Mouse (Mus musculus) limb, embryonic 11.5 days (tissue): ENCODE results near the gene Mcidas. TPM values are rescaled to one million over a fixed set of nuclear protein-coding genes. Genes with fewer than 3 reads are reported as not detected.

ENCODE experiments used
- ATAC-seq: fragments of 200-750 bp; cut with Nextera tagmentation; 2 replicates; pipeline ENCODE4 v1.8.0; 2017; ENCODE audit warnings: low read depth; ENCODE audit not compliant: insufficient number of reproducible peaks, low FRiP score, low TSS enrichment
- DNase-seq: peaks from one replicate; pipeline ENCODE4 v3.0.0-alpha.2; 2015; ENCODE audit warnings: low spot score
- H3K27ac ChIP-seq: fragments of 300-500 bp; sonication (generic); replicated peaks from 2 replicates; pipeline ENCODE4 v1.5.1; 2014; ENCODE audit warnings: low read depth, mild to moderate bottlenecking, low read length
- H3K27me3 ChIP-seq: fragments of 300-500 bp; sonication (generic); 2 replicates; pipeline ENCODE4 v1.6.1; 2014; ENCODE audit warnings: mild to moderate bottlenecking, low read length, mixed read lengths; ENCODE audit not compliant: control insufficient read depth, insufficient read depth
- H3K36me3 ChIP-seq: fragments of 300-500 bp; sonication (generic); 2 replicates; pipeline ENCODE4 v1.6.1; 2014; ENCODE audit warnings: mild to moderate bottlenecking, low read length, moderate library complexity, mixed read lengths; ENCODE audit not compliant: control insufficient read depth, insufficient read depth
- H3K4me1 ChIP-seq: fragments of 300-500 bp; sonication (generic); 2 replicates; pipeline ENCODE4 v1.6.1; 2014; ENCODE audit warnings: low read length, mixed read lengths; ENCODE audit not compliant: control insufficient read depth, insufficient read depth
- H3K4me2 ChIP-seq: fragments of 300-500 bp; sonication (generic); 2 replicates; pipeline ENCODE4 v1.6.1; 2014; ENCODE audit warnings: low read depth, mild to moderate bottlenecking, moderate library complexity; ENCODE audit not compliant: severe bottlenecking
- H3K4me3 ChIP-seq: fragments of 300-500 bp; sonication (generic); 2 replicates; pipeline ENCODE4 v1.5.1; 2014; ENCODE audit warnings: low read depth, low read length
- H3K9ac ChIP-seq: fragments of 300-500 bp; sonication (generic); 2 replicates; pipeline ENCODE4 v1.6.1; 2014; ENCODE audit warnings: mild to moderate bottlenecking, low read length
- H3K9me3 ChIP-seq: fragments of 300-500 bp; sonication (generic); 2 replicates; pipeline ENCODE4 v1.6.1; 2016; ENCODE audit warnings: low read length; ENCODE audit not compliant: control insufficient read depth
- WGBS: fragments of 180-500 bp; shearing (Covaris S2); extraction: QIAGEN DNeasy Blood & Tissue Kit; methylation state at CpG from one replicate; pipeline ENCODE4 v1.1.7; 2014; 5-methylcytosine and 5-hydroxymethylcytosine counted together
- polyA plus RNA-seq: library from polyadenylated mRNA; unstranded; fragments of >200 nt; fragmentation: Nextera tagmentation; extraction: Ambion mirVana; gene quantifications from 2 replicates; pipeline ENCODE4 v1.2.1, GENCODE M21; 2014

Gene Mcidas
- polyA plus RNA-seq, 1 experiment from 2014 or later = not detected

DNA sequence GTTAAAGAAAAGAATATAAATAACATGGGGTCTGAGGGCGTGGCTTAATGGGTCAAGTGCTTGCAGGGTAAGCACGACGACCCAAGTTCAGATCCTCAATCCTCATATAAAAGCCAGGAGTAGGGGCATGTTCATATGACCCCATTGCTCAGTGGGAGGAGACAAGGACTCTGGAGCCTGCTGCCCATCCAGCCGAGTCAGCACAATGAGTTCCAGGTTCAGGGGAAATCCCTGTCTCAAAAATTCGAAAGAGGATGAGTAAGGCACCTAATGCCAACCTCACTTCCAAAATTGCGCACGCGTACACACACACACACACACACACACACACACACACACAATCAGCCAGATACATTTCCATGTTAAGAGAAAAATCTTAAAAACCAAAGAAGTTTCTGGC lies 28.8 kb downstream of the Mcidas start:
- no peaks in the 10 kb centered on the region for H3K36me3 ChIP-seq
- no peak overlapping the region for H3K9ac ChIP-seq
- no peaks in the 10 kb centered on the region for H3K9me3 ChIP-seq

DNA sequence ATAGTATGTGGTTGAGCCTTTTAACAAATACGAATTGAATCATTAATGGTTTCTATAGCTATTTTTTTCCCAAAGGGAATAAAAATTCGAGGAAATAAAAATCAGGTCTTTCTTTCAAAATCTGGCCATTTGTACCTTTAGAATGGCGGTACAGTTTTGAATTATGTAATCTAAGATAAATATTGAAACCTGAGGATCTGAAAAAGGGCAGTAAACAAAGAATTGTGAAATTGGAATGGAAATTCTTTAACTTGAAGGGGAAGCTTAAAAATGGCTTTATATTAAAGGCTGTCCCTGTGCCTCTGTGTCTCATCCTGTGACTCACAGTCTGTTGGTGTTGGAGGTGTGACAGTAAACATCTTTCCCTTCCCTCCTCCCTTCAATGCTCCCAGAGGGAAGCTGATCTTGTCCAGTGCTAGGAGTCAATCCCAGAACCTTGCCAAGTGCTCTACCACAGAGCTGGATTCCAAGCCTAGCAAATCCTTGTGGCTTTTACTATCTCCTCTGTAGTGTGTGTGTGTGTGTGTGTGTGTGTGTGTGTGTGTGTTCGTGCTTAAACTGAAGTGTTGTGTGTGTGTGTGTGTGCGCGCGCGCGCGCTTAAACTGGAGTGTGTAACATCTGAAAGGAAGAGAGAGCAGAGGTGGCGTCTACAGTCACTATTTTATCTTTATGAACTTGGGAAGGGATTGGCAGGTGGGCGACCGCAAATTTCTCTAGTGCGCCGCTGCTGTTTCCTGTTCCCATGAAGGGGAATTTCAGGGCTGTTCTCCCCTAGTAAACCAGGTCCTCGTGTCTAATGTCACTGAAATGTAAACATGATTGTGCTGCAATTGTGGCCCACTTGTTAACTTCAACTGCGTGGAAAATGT lies 29.9 kb downstream of the Mcidas start:
- H3K4me2 ChIP-seq = no peak overlapping the region
- no peak overlapping the region for H3K9ac ChIP-seq
- no peaks in the 10 kb centered on the region for H3K9me3 ChIP-seq
- H3K4me1 ChIP-seq = no peaks in the 10 kb centered on the region
- no peaks in the 10 kb centered on the region for H3K27me3 ChIP-seq
- H3K27ac ChIP-seq = no peak overlapping the region
- DNase-seq = no peak
- H3K4me3 ChIP-seq = no peak overlapping the region
- H3K36me3 ChIP-seq = no peaks in the 10 kb centered on the region
- 76% methylated on average over 17 of the region's 17 CpGs for WGBS
- ATAC-seq = no peak

More for the DNA sequence above, 28.8 kb downstream of the Mcidas start:
- DNase-seq = no peak
- no peak for ATAC-seq
- 72% methylated on average over 8 of the region's 8 CpGs for WGBS
- no peak overlapping the region for H3K4me3 ChIP-seq
- no peaks in the 10 kb centered on the region for H3K4me1 ChIP-seq
- H3K27me3 ChIP-seq = no peaks in the 10 kb centered on the region
- no peak overlapping the region for H3K4me2 ChIP-seq
- H3K27ac ChIP-seq = no peak overlapping the region

DNA sequence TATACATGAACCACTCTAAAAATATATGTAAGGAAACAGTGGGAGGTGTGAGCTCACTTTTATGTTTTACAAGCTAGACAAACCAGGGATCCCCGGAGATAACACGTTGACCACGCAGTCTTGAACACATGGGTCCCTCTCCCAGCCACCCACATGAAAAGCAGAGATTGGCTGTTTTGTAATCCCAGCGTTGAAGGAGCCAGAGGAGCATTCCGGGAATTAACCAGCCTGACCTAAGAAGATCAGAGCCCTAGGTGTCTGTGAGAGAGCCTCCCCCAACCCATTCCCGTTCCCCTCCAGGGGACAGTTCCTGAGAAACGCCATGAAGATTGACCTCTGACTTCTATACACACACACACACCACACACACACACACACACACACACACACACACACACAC lies 37.7 kb downstream of the Mcidas start:
- ATAC-seq (0 out of 2 replicates have a peak, but pooled peaks have one; percentile 10), DNase-seq (peak; percentile 50)
- Histone ChIP-seq H3K4me3 (peak overlapping the region; percentile 42), H3K36me3 (no peaks in the 10 kb centered on the region), H3K4me1 (peaks cover 6% of the 10 kb centered on the region), H3K27me3 (peaks cover 16% of the 10 kb centered on the region), H3K4me2 (peak overlapping the region; percentile 79), H3K9ac (peak overlapping the region; percentile 69; the same call in 1 of the 2 replicates), H3K27ac (no peak overlapping the region), H3K9me3 (no peaks in the 10 kb centered on the region)
- under 1% methylated on average over 7 of the region's 7 CpGs for WGBS

DNA sequence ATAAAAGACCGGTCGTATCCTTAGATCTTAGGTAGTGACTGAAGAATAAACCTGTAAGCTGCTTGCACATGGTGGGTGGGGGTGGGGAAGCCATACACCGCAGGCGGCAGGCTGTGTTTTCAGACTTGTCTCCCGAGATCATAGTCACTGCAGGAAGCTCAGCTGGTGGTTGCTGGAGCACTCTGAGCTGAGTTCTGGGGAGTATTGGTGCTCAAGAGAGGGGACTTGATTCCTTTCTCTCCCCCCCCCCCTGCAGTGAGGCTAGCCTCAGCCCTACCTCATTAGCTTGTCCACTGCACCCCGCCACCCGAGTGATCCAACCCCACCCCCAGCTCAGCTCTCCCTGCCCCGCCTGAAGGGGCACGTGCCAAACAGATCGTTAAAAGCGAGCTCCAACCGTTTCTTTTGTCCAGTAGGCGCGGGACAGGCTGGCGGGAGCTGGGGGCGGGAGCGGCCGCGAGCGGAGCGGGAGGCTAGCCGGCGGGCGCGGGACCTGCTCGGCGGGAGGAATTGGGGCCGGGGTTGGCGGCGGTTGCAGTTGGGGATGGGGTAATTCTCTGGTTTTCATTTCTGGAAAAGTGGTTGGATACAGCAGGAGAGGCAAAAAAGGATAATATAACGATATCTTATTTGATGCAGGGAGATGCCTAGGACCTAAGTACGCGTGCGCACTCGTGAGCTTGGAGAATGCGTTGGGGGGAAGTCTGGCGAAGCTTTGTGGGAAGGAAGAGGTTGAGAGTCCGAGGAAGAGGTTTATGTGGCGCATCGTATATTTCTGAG lies 38.3 kb downstream of the Mcidas start:
- H3K36me3 ChIP-seq = no peaks in the 10 kb centered on the region
- H3K4me2 ChIP-seq = peak overlapping the region; percentile 79
- peak overlapping the region; percentile 69 for H3K9ac ChIP-seq
- peak; percentile 80 for DNase-seq
- peaks cover 6% of the 10 kb centered on the region for H3K4me1 ChIP-seq
- peak; percentile 62 for ATAC-seq
- peaks cover 16% of the 10 kb centered on the region for H3K27me3 ChIP-seq
- WGBS = under 1% methylated on average over 40 of the region's 40 CpGs
- peak overlapping the region; percentile 42 for H3K4me3 ChIP-seq
- H3K27ac ChIP-seq = no peak overlapping the region
- no peaks in the 10 kb centered on the region for H3K9me3 ChIP-seq

DNA sequence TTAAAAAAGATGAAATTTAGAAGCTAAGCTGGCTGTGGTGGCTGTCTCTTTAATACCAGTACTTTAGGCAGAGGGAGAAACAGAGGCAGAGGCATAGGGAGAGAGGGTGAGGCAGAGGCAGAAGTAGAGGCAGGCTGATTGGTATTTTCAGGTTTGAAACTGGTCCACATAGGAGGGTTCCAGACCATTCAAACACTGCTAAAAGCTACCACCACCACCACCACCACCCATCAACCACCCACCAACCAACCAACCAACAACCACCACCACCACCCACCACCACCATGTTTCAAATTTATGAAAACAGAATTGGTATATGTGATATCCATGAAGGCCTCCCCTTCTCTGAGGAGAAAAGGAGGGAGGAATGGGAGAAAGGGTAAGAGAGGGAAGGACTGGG lies 39.2 kb downstream of the Mcidas start:
- DNase-seq = no peak
- peaks cover 16% of the 10 kb centered on the region for H3K27me3 ChIP-seq

DNA sequence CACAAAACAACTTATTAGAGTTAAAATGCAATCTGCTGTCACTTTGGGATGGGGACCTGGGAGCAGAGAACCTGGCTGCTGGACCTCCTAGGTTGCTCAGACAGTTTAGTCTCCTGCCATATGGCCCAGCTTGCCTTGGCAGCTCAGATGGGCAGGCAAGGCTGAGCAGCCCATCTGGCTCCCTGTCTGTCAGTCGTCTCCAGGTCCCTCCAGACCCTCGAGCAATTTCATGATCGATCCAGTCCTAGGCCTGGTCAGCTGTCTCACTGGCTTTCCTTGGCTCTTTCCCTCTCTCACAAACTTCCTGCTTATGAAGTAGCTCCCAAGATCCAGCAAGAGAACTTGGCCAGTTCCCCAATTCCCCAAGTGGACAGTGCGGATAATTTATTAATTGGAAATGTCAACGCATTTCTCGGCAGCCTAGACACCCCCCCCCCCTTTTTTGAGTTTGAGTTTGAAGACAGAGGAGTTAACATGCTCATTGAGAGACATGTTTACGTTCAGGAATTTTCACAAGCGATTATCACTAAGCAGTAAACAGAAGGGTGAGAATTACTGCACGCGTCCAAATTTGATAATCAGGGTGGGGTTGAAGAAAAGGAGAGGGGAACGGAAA lies 40.7 kb downstream of the Mcidas start:
- H3K4me3 ChIP-seq = peak overlapping the region; percentile 45
- H3K9me3 ChIP-seq = no peaks in the 10 kb centered on the region
- WGBS = under 1% methylated on average over 11 of the region's 11 CpGs
- no peak for ATAC-seq
- no peak overlapping the region for H3K9ac ChIP-seq
- no peak overlapping the region for H3K27ac ChIP-seq
- H3K36me3 ChIP-seq = no peaks in the 10 kb centered on the region
- peak; percentile 38 for DNase-seq
- H3K27me3 ChIP-seq = peaks cover 16% of the 10 kb centered on the region
- peak overlapping the region; percentile 81 for H3K4me2 ChIP-seq
- peaks cover 6% of the 10 kb centered on the region for H3K4me1 ChIP-seq

More for the DNA sequence above, 39.2 kb downstream of the Mcidas start:
- no peak overlapping the region for H3K27ac ChIP-seq
- H3K4me2 ChIP-seq = no peak overlapping the region
- no peak for ATAC-seq
- peaks cover 6% of the 10 kb centered on the region for H3K4me1 ChIP-seq
- H3K36me3 ChIP-seq = no peaks in the 10 kb centered on the region
- H3K9me3 ChIP-seq = no peaks in the 10 kb centered on the region
- H3K9ac ChIP-seq = no peak overlapping the region
- no peak overlapping the region for H3K4me3 ChIP-seq

DNA sequence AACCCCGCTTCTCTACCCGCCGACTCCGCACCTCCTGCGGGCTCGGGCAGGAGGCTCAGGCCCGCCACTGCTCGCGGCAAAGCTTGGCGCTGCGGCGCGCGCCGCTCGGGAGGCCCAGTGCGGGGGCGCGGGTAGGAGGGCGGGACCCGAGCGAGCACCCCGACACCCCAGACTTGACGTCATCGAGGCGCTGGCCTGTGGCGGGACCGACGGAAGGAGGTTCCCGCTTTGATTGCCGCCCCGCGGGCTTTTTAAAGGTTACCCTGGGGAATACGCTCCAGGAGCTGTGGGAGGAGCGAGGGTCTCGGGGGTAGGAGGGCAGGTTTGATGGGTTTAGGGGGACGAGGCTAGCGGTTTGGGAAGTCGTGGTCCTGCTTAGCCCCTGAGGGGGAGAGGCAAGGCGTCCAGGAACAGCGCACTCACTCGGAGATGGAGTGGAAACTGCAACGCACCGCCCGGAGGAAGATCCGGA lies 41.3 kb downstream of the Mcidas start, which contains the start of gene Cdc20b:
TSS of gene Cdc20b (plus strand) at position 162 of the 472 bp plus-strand sequence.
- no peak for ATAC-seq
- peaks cover 16% of the 10 kb centered on the region for H3K27me3 ChIP-seq

DNA sequence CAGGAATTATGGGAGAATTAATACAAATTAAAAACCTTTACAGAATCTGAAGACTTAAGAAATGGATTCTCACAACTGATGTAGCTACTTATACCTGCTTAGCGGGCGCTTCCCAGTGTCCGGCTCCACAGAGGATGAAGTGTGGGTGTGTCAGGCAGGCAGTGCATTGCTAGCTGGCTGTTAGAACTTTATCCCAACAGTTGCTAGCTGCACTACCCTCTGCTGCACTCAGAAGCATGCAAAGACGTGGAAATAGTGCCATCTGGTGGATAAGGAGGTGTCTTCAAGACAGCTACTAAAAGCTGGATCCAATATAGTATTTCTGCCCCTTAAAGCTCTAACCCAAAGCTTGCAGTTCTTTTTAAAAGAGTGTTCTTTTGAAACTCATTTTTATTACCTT lies 42.2 kb downstream of the Mcidas start:
- Histone ChIP-seq H3K9ac (no peak overlapping the region), H3K27ac (no peak overlapping the region), H3K4me1 (peaks cover 6% of the 10 kb centered on the region), H3K27me3 (peaks cover 16% of the 10 kb centered on the region), H3K36me3 (no peaks in the 10 kb centered on the region), H3K4me2 (peak overlapping the region; percentile 81; the same call in 1 of the 2 replicates), H3K4me3 (no peak overlapping the region), H3K9me3 (no peaks in the 10 kb centered on the region)
- peak; percentile 79 for DNase-seq
- WGBS = 0% methylated on average over 4 of the region's 4 CpGs
- ATAC-seq = peak; percentile 77; the same call in 1 of the 2 replicates

More for the DNA sequence above, 41.3 kb downstream of the Mcidas start, which contains the start of gene Cdc20b:
- Histone ChIP-seq H3K4me2 (peak within 1 kb of the TSS; percentile 81), H3K27ac (no peak within 1 kb of the TSS), H3K36me3 (no peaks in the 10 kb centered on the region), H3K9ac (peak within 1 kb of the TSS; percentile 34; the same call in 1 of the 2 replicates), H3K4me3 (peak within 1 kb of the TSS; percentile 45), H3K4me1 (peaks cover 6% of the 10 kb centered on the region), H3K9me3 (no peaks in the 10 kb centered on the region)
- DNase-seq = peak; percentile 66
- under 1% methylated on average over 46 of the region's 46 CpGs for WGBS
